Mouse (Mus musculus) hindbrain, postnatal 0 days (tissue): ENCODE data around the gene 1500011B03Rik. TPM values are rescaled to one million over a fixed set of nuclear protein-coding genes. Genes with fewer than 3 reads are reported as not detected.

Experiments
- ATAC-seq: fragments of 200-750 bp; cut with Nextera tagmentation; 2 replicates; pipeline ENCODE4 v1.8.0; 2017; ENCODE audit warnings: mild to moderate bottlenecking, moderate TSS enrichment, moderate library complexity
- DNase-seq: peaks from one replicate; pipeline ENCODE4 v3.0.0-alpha.2; 2015; ENCODE audit warnings: low spot score
- H3K27ac ChIP-seq: fragments of 300-500 bp; sonication (generic); 2 replicates; pipeline ENCODE4 v1.5.1; 2014; ENCODE audit warnings: mild to moderate bottlenecking
- H3K27me3 ChIP-seq: fragments of 300-500 bp; sonication (generic); 2 replicates; pipeline ENCODE4 v1.6.1; 2014; ENCODE audit warnings: low read length, mixed read lengths; ENCODE audit not compliant: insufficient read depth
- H3K36me3 ChIP-seq: fragments of 300-500 bp; sonication (generic); 2 replicates; pipeline ENCODE4 v1.6.1; 2014; ENCODE audit warnings: low read length, mixed read lengths; ENCODE audit not compliant: insufficient read depth
- H3K4me1 ChIP-seq: fragments of 300-500 bp; sonication (generic); 2 replicates; pipeline ENCODE4 v1.6.1; 2014; ENCODE audit warnings: antibody characterized with exemption, low read length, mixed read lengths; ENCODE audit not compliant: insufficient read depth
- H3K4me2 ChIP-seq: fragments of 300-500 bp; sonication (generic); 2 replicates; pipeline ENCODE4 v1.6.1; 2014; ENCODE audit warnings: low read depth, mild to moderate bottlenecking, low read length, moderate library complexity, mixed read lengths
- H3K4me3 ChIP-seq: fragments of 300-500 bp; sonication (generic); 2 replicates; pipeline ENCODE4 v1.5.1; 2014; ENCODE audit warnings: low read length
- H3K9ac ChIP-seq: fragments of 300-500 bp; sonication (generic); replicated peaks from 2 replicates; pipeline ENCODE4 v1.6.1; 2014; ENCODE audit warnings: mild to moderate bottlenecking, low read length, moderate library complexity, mixed read lengths
- H3K9me3 ChIP-seq: fragments of 300-500 bp; sonication (generic); 2 replicates; pipeline ENCODE4 v1.6.1; 2016; ENCODE audit warnings: low read length, mixed read lengths
- CTCF ChIP-seq: IDR thresholded peaks from 2 replicates; pipeline ENCODE4 v1.5.1; 2016; ENCODE audit warnings: antibody characterized with exemption, control low read depth, low read depth
- WGBS: fragments of 180-500 bp; shearing (Covaris S2); extraction: QIAGEN DNeasy Blood & Tissue Kit; methylation state at CpG from one replicate; pipeline ENCODE4 v1.1.7; 2014; 5-methylcytosine and 5-hydroxymethylcytosine counted together
- polyA plus RNA-seq: library from polyadenylated mRNA; unstranded; fragments of >200 nt; fragmentation: Nextera tagmentation; extraction: Ambion mirVana; gene quantifications from 2 replicates; pipeline ENCODE4 v1.2.1, GENCODE M21; 2015
- total RNA-seq: library from RNA; depleted of rRNA; stranded (reverse); fragments of >200 nt; gene quantifications from 2 replicates; pipeline ENCODE4 v1.2.3, GENCODE M21; 2014

The 1500011B03Rik gene
- total and polyA plus RNA-seq, 2 experiments from 2014 or later = 250 to 366 TPM

GRCm38 (mm10) chr5:114809826-114810225 is 13.4 kb downstream of the 1500011B03Rik start:
- Histone ChIP-seq H3K9me3 (no peaks in the 10 kb centered on the region), H3K36me3 (peaks cover 12% of the 10 kb centered on the region; the same call in 1 of the 2 replicates), H3K4me1 (no peaks in the 10 kb centered on the region), H3K4me3 (no peak overlapping the region), H3K9ac (no peak overlapping the region), H3K27ac (no peak overlapping the region), H3K27me3 (no peaks in the 10 kb centered on the region), H3K4me2 (no peak overlapping the region)
- TF ChIP-seq CTCF = no peak
- no peak for DNase-seq
- no peak for ATAC-seq
- 95% methylated on average over 5 of the region's 5 CpGs for WGBS

DNA sequence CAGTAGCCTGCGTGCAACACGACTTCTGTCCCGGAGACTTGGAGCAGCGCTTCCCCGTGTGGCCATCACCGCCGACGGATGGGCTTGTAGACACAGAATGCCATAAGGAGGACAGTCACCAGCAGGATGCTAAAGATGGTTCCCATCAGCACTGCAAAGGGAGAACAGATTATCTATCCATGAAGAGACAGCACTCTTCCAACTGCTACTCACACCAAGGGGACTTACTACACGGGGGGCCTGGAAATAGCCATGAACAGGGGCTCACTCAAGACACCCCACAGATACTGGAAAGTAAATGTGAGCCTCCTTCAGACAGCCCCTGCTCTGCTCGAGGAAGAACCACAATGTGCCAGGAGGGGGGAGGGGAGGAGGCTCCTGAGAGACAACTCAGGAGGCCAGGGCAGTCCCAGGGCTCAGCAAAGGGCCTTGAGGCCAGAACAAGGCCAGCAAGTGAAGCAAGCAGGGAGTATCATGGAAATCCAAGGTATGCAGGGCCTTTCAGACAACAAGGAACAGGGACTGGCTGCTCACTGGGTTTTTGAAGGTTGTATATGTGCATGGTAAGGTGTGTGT is 14.0 kb downstream of the 1500011B03Rik start:
- TF ChIP-seq CTCF = no peak
- no peak overlapping the region for H3K4me3 ChIP-seq
- H3K9me3 ChIP-seq = no peaks in the 10 kb centered on the region
- H3K9ac ChIP-seq = no peak overlapping the region
- DNase-seq (no peak), ATAC-seq (no peak)
- no peak overlapping the region for H3K4me2 ChIP-seq
- no peak overlapping the region for H3K27ac ChIP-seq
- no peaks in the 10 kb centered on the region for H3K4me1 ChIP-seq
- no peaks in the 10 kb centered on the region for H3K27me3 ChIP-seq
- 74% methylated on average over 10 of the region's 10 CpGs for WGBS
- H3K36me3 ChIP-seq = peaks cover 16% of the 10 kb centered on the region

DNA sequence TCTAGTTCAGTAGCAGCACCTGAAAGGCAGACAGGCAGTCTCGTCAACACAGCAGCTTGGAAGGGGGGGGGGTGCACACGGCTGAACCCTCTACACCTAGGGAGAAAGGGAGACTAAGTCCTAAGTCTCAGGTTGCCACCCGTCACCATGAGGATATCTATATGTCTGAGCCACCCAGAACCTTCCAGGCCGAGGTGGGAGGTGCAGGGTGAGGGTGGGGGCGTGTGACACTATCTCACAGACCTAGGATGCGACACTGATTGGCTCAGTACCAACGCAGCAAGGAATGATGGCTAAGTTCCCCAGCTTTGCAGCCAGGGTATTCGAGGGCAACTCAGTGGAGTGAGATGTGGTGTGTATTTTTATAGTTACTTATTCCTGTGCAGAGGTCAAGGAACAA is 14.9 kb downstream of the 1500011B03Rik start:
- no peak overlapping the region for H3K4me2 ChIP-seq
- 76% methylated on average over 8 of the region's 8 CpGs for WGBS
- H3K27me3 ChIP-seq = no peaks in the 10 kb centered on the region
- H3K27ac ChIP-seq = no peak overlapping the region
- DNase-seq (no peak), ATAC-seq (no peak)
- no peaks in the 10 kb centered on the region for H3K9me3 ChIP-seq
- TF ChIP-seq CTCF = no peak
- H3K4me1 ChIP-seq = no peaks in the 10 kb centered on the region
- H3K4me3 ChIP-seq = no peak overlapping the region
- H3K9ac ChIP-seq = no peak overlapping the region
- H3K36me3 ChIP-seq = peaks cover 25% of the 10 kb centered on the region

DNA sequence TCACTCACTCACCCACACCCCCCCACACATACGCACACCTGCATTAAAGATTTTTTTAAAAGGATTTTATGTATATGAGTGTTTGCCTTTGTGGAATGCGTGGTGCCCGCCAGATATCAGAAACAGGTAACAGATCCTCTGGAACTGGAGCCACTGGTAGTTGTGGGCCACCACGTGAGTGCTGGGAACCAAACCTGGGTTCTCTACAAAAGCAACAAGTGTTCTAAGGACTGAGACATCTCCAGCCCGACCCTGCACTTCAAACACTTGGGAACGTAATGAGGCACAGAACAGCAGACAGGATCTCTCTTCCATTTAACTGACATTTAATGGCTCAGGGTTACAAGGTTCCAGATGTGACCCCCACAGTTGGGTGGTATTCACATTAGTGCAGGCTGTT is 15.4 kb downstream of the 1500011B03Rik start:
- H3K9me3 ChIP-seq = no peaks in the 10 kb centered on the region
- H3K27ac ChIP-seq = no peak overlapping the region; the same call in 1 of the 2 replicates
- 74% methylated on average over 6 of the region's 6 CpGs for WGBS
- no peak overlapping the region for H3K4me3 ChIP-seq
- H3K4me2 ChIP-seq = no peak overlapping the region
- no peak overlapping the region for H3K9ac ChIP-seq
- no peaks in the 10 kb centered on the region for H3K27me3 ChIP-seq
- no peak for ATAC-seq
- no peak for TF ChIP-seq CTCF
- no peaks in the 10 kb centered on the region for H3K4me1 ChIP-seq
- peaks cover 30% of the 10 kb centered on the region for H3K36me3 ChIP-seq
- no peak for DNase-seq

DNA sequence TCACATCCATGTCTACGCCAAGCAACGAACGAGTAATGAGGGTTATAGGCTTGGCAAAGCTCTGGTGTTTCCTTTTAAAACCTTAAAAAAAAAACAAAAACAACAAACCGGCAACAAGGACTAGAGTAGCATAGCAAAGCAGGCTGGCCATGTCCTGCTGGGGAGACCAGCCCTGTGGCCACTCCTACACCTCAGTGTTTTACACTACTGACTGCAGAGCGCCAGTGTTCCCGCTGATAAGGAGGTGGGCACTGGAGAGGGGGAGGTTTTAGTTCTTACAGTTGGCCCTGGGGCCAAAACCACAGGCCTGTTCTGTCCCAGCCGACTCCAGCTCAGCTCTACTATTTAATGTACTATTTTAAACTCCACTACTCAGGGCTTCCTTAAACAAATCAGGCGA is 15.8 kb downstream of the 1500011B03Rik start:
- Histone ChIP-seq H3K9me3 (no peaks in the 10 kb centered on the region), H3K27ac (peak overlapping the region; percentile 58), H3K36me3 (peaks cover 32% of the 10 kb centered on the region), H3K4me3 (no peak overlapping the region), H3K9ac (no peak overlapping the region), H3K4me2 (no peak overlapping the region), H3K27me3 (no peaks in the 10 kb centered on the region), H3K4me1 (no peaks in the 10 kb centered on the region)
- TF ChIP-seq CTCF = no peak
- WGBS = 21% methylated on average over 8 of the region's 8 CpGs
- DNase-seq (no peak), ATAC-seq (0 out of 2 replicates have a peak, but pooled peaks have one; percentile 36)

- WGBS = 34% methylated on average over 9 of the region's 9 CpGs
- TF ChIP-seq CTCF = no peak
- Histone ChIP-seq H3K4me1 (no peaks in the 10 kb centered on the region), H3K9ac (no peak overlapping the region), H3K4me3 (no peak overlapping the region), H3K9me3 (no peaks in the 10 kb centered on the region), H3K36me3 (peaks cover 36% of the 10 kb centered on the region), H3K4me2 (no peak overlapping the region), H3K27ac (peak overlapping the region; percentile 58), H3K27me3 (no peaks in the 10 kb centered on the region)
- DNase-seq = no peak
- no peak for ATAC-seq
These were observed 16.2 kb downstream of the 1500011B03Rik start for GRCm38 (mm10) chr5:114807063-114807462.

DNA sequence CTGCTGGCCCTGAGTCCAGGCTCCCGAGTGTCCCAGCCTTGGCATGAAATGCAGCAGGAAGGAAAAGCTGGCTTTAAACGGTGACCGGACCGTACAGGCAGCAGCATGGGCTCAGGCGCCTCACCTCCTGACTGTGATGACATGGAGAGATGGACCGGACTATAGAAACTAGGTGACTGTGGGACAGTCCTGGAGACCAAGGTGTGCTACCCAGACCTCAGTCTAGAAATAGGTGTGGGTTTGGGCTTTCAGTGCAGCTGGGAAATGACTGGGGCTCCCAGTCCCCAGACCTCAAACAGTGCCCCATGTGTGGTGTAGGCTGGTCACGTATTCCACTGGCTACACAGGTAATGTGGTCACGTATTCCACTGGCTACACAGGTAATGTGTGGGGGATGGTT is 16.6 kb downstream of the 1500011B03Rik start:
- H3K36me3 ChIP-seq = peaks cover 40% of the 10 kb centered on the region
- no peaks in the 10 kb centered on the region for H3K27me3 ChIP-seq
- no peaks in the 10 kb centered on the region for H3K9me3 ChIP-seq
- 82% methylated on average over 8 of the region's 8 CpGs for WGBS
- no peak overlapping the region for H3K9ac ChIP-seq
- no peaks in the 10 kb centered on the region for H3K4me1 ChIP-seq
- H3K27ac ChIP-seq = peak overlapping the region; percentile 58
- H3K4me3 ChIP-seq = no peak overlapping the region
- ATAC-seq (no peak), DNase-seq (no peak)
- no peak for TF ChIP-seq CTCF
- no peak overlapping the region for H3K4me2 ChIP-seq
